Mouse (Mus musculus): ENCODE measurements at regions not wholly inside any gene's neighbourhood (a gene's known extent, or its start where the extent isn't known, plus 50 kb on each side); places are given as distances from the start of the nearest gene placed in this dataset.

DNA sequence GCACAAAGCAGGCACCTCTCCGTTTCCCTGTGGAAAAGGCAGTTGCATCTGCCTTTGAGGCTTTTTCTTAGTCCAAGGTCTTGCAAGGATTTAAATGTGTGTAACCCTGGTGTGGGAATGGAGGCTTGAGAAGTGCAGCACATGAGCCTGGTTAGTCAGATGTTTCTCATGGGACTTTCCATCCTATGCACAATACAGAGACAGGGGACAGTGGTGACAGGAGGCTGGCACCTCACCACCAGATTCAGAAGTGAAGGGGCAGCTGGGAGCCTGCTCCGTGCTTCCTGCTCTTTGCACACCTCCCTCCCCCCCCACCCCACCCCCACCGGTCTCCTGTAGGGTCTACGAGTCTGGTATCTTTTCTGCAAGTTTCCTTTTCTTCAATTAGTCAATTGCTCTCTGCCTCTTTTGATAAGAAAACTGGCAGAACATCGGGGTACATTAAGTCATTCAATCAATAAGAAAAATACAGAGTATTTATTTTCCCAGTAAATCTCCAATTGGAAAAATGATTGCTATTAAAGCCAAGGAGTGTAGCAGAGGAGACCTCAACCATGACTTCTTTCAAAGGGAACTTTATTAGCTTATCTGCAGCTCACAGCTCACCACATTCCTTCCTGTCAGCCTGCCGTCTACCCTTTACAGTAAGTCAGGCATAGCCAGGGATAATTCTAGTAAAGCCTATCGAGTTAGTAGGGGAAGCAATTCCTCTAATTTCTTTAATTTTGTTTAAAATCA, 68.1 kb upstream of the Dph5 start:
- no peak for TF ChIP-seq CTCF (IDR thresholded peaks at IDR 0.05; ENCODE audit: borderline replicate concordance, insufficient read depth, low read length)
- no peak for TF ChIP-seq POLR2A (IDR thresholded peaks at IDR 0.05; ENCODE audit: low read depth, low read length)
